Mouse (Mus musculus) CH12.LX (cell line): ENCODE measurements at regions not wholly inside any gene's neighbourhood (a gene's known extent, or its start where the extent isn't known, plus 50 kb on each side); places are given as distances from the start of the nearest gene placed in this dataset.

Experiments used
- DNase-seq: peaks from one replicate; pipeline ENCODE4 v3.0.0-alpha.2; 2013; ENCODE audit errors: extremely low read depth
- H3K27ac ChIP-seq: 2 replicates; pipeline ENCODE4 v1.5.1; 2012; ENCODE audit warnings: low read depth, mild to moderate bottlenecking, control low read depth, moderate library complexity; ENCODE audit not compliant: insufficient read depth
- H3K27me3 ChIP-seq: replicated peaks from 2 replicates; pipeline ENCODE3; 2012; ENCODE audit warnings: inconsistent platforms
- H3K36me3 ChIP-seq, 2 experiments: replicated peaks in 1 of 2; 2 replicates each; pipeline versions ENCODE3 to v1.6.1; 2012; ENCODE audit warnings: inconsistent platforms in 1 of 2, low read length in 1 of 2, mild to moderate bottlenecking in 1 of 2, mixed read lengths in 1 of 2, moderate library complexity in 1 of 2; ENCODE audit not compliant: control insufficient read depth in 1 of 2, insufficient read depth in 1 of 2
- H3K4me1 ChIP-seq, 2 experiments: 2 replicates each; pipeline ENCODE4 v1.6.1; 2012; ENCODE audit warnings: inconsistent platforms in 1 of 2, moderate library complexity in 1 of 2; ENCODE audit not compliant: insufficient read depth in 2 of 2, control insufficient read depth in 1 of 2
- H3K4me2 ChIP-seq: 2 replicates; pipeline ENCODE4 v1.6.1; 2012; ENCODE audit warnings: low read depth, mild to moderate bottlenecking, control low read depth; ENCODE audit not compliant: poor library complexity, insufficient read depth, severe bottlenecking
- H3K4me3 ChIP-seq, 3 experiments: fragments of 150-350 bp in 1 of 3; sonication (generic) in 1 of 3; replicated peaks in 1 of 3; 2 replicates each; pipeline versions ENCODE3 to v1.5.1; 2011 to 2012; ENCODE audit warnings: low read depth in 2 of 3, low read length in 2 of 3, mild to moderate bottlenecking in 2 of 3, moderate library complexity in 2 of 3, control low read depth in 1 of 3, improper control_type of control experiment in 1 of 3, inconsistent platforms in 1 of 3, mixed read lengths in 1 of 3; ENCODE audit not compliant: poor library complexity in 1 of 3
- H3K79me2 ChIP-seq: replicated peaks from 2 replicates; pipeline ENCODE4 v1.6.1; 2012; ENCODE audit warnings: mild to moderate bottlenecking, moderate library complexity; ENCODE audit not compliant: control insufficient read depth, poor library complexity, insufficient read depth, severe bottlenecking; ENCODE audit errors: extremely low read depth
- H3K9ac ChIP-seq: 2 replicates; pipeline ENCODE4 v1.6.1; 2012; ENCODE audit warnings: low read depth, mild to moderate bottlenecking, control low read depth, moderate library complexity; ENCODE audit not compliant: insufficient read depth
- H3K9me3 ChIP-seq: replicated peaks from 2 replicates; pipeline ENCODE3; 2012; ENCODE audit warnings: low read length, inconsistent platforms, mixed read lengths
- BHLHE40 ChIP-seq: IDR thresholded peaks from 2 replicates; pipeline ENCODE4 v1.6.1; 2011; ENCODE audit warnings: mild to moderate bottlenecking, low read depth, low read length, improper control_type of control experiment
- ELF1 ChIP-seq: IDR thresholded peaks from 2 replicates; pipeline ENCODE4 v1.6.1; 2014; ENCODE audit warnings: low read depth, mild to moderate bottlenecking, inconsistent platforms, low read length, improper control_type of control experiment
- HCFC1 ChIP-seq: IDR thresholded peaks from 2 replicates; pipeline ENCODE4 v1.6.1; 2012; ENCODE audit warnings: low read depth, mild to moderate bottlenecking, inconsistent platforms, low read length, improper control_type of control experiment
- IRF4 ChIP-seq: IDR thresholded peaks from 2 replicates; pipeline ENCODE4 v1.6.1; 2014; ENCODE audit warnings: low read depth, mild to moderate bottlenecking, inconsistent platforms, low read length, improper control_type of control experiment
- JUN ChIP-seq: IDR thresholded peaks from 2 replicates; pipeline ENCODE4 v1.6.1; 2011; ENCODE audit warnings: low read depth, mild to moderate bottlenecking, low read length, improper control_type of control experiment, moderate library complexity; ENCODE audit not compliant: insufficient read depth
- MAX ChIP-seq: IDR thresholded peaks from 2 replicates; pipeline ENCODE4 v1.6.1; 2011; ENCODE audit warnings: low read length, improper control_type of control experiment
- MAZ ChIP-seq: IDR thresholded peaks from 2 replicates; pipeline ENCODE4 v1.6.1; 2012; ENCODE audit warnings: low read depth, mild to moderate bottlenecking, inconsistent platforms, low read length, improper control_type of control experiment, moderate library complexity
- MEF2A ChIP-seq: IDR thresholded peaks from 2 replicates; pipeline ENCODE4 v1.6.1; 2014; ENCODE audit warnings: low read depth, mild to moderate bottlenecking, inconsistent platforms, low read length, improper control_type of control experiment, borderline replicate concordance
- MXI1 ChIP-seq: IDR thresholded peaks from 2 replicates; pipeline ENCODE4 v1.6.1; 2011; ENCODE audit warnings: mild to moderate bottlenecking, low read depth, low read length, improper control_type of control experiment
- NRF1 ChIP-seq: IDR thresholded peaks from 2 replicates; pipeline ENCODE4 v1.6.1; 2014; ENCODE audit warnings: low read depth, mild to moderate bottlenecking, inconsistent platforms, low read length, improper control_type of control experiment, moderate library complexity
- POLR2AphosphoS2 ChIP-seq: IDR thresholded peaks from 2 replicates; pipeline ENCODE4 v1.6.1; 2011; ENCODE audit warnings: low read depth, low read length, improper control_type of control experiment
- SIN3A ChIP-seq: IDR thresholded peaks from 2 replicates; pipeline ENCODE4 v1.6.1; 2012; ENCODE audit warnings: low read length, improper control_type of control experiment, inconsistent platforms
- TBP ChIP-seq: conservative IDR thresholded peaks from 2 replicates; pipeline ENCODE4 v1.6.1; 2011; ENCODE audit warnings: low read depth, low read length, improper control_type of control experiment
- TCF12 ChIP-seq: IDR thresholded peaks from 2 replicates; pipeline ENCODE4 v1.6.1; 2014; ENCODE audit warnings: low read depth, mild to moderate bottlenecking, inconsistent platforms, low read length, improper control_type of control experiment
- UBTF ChIP-seq: IDR thresholded peaks from 2 replicates; pipeline ENCODE4 v1.6.1; 2012; ENCODE audit warnings: low read depth, mild to moderate bottlenecking, inconsistent platforms, low read length, improper control_type of control experiment, moderate library complexity
- ZC3H11A ChIP-seq: IDR thresholded peaks from 2 replicates; pipeline ENCODE4 v1.6.1; 2012; ENCODE audit warnings: low read depth, mild to moderate bottlenecking, inconsistent platforms, low read length, improper control_type of control experiment
- ZKSCAN1 ChIP-seq: IDR thresholded peaks from 2 replicates; pipeline ENCODE4 v1.6.1; 2012; ENCODE audit warnings: low read depth, inconsistent platforms, low read length, improper control_type of control experiment, borderline replicate concordance
- ZNF384 ChIP-seq: IDR thresholded peaks from 2 replicates; pipeline ENCODE4 v1.6.1; 2012; ENCODE audit warnings: low read depth, low read length, improper control_type of control experiment, inconsistent platforms
- dilution Hi-C: fragments of 300-500 bp; cut with MboI; formaldehyde crosslinking; loops from 2 replicates; pipeline ENCODE4 v1.14.3; 2020; ENCODE audit warnings: low sequenced_read_pairs; ENCODE audit not compliant: extremely low pct_unique_long_range_greater_than_20kb, extremely low pct_ligation_motif_present
- in situ Hi-C: fragments of 300-500 bp; cut with MboI; formaldehyde crosslinking; loops from 3 replicates; pipeline ENCODE4 v1.14.3; 2019; ENCODE audit warnings: low sequenced_read_pairs, low pct_ligation_motif_present, low pct_unique_long_range_greater_than_20kb, mixed read lengths

DNA sequence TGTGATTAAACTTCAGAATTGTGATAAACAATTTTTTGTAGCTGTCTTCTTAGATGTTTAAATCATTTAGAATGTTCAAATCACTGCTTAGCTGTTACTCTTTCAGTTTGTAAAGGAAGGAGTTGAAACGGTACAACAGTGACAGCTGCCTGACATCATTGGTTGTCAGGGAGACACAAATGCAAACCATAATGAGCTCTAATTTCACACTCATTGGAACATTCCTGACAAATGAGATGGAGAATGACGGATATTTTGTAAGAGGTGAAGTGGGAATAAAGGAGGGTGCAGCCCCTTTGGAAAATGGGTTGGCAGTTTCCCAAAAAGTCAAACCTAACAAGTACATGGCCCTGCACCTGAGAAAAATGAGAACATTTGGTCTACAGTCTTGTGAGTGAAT, 62.5 kb downstream of the Rad51ap2 start:
- Histone ChIP-seq H3K27ac (no peak overlapping the region), H3K36me3 (no peaks in the 10 kb centered on the region)

GRCm38 (mm10) chr12:11562891-11563290, 107.0 kb downstream of the Rad51ap2 start:
- H3K27me3 ChIP-seq, result no peaks in the 10 kb centered on the region
- H3K27ac ChIP-seq, result no peak overlapping the region

More for the DNA sequence above, 62.5 kb downstream of the Rad51ap2 start:
- no peak overlapping the region for H3K9ac ChIP-seq
- dilution Hi-C loops (no loop called here), in situ Hi-C loops (no loop called here)
- DNase-seq, result no peak
- no peaks in the 10 kb centered on the region for H3K79me2 ChIP-seq
- no peaks in the 10 kb centered on the region for H3K4me1 ChIP-seq
- no peaks in the 10 kb centered on the region for H3K27me3 ChIP-seq
- no peak for TF ChIP-seq JUN
- TF ChIP-seq IRF4, result no peak
- H3K9me3 ChIP-seq, result no peaks in the 10 kb centered on the region
- no peak overlapping the region for H3K4me3 ChIP-seq
- no peak overlapping the region for H3K4me2 ChIP-seq

DNA sequence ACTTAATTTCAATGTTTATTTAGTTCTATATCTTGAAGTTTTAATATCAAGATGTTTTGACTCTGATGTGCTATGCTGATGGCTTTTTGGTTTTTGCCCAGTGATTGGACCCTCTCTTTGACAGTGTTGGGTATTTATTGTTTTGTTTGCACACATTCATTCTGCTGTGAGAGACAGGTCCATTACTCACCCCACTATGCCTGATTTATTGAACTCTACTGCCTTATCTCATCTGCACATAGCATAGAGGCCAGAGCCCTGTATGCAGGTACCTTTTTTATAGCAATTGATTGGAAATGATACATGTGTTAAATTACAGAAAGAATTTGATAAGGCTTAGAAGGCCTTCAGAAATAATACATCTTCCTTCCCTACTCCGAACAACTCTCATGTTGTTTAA, 114.3 kb downstream of the Rad51ap2 start:
- no peak overlapping the region for H3K4me3 ChIP-seq
- DNase-seq, result no peak
- no peaks in the 10 kb centered on the region for H3K9me3 ChIP-seq
- dilution Hi-C loops, result no loop called here
- H3K9ac ChIP-seq, result no peak overlapping the region
- no peaks in the 10 kb centered on the region for H3K27me3 ChIP-seq
- no peak overlapping the region for H3K4me2 ChIP-seq
- H3K36me3 ChIP-seq, result no peaks in the 10 kb centered on the region
- no peaks in the 10 kb centered on the region for H3K4me1 ChIP-seq
- TF ChIP-seq POLR2AphosphoS2 (no peak), BHLHE40 (no peak), HCFC1 (no peak), ZC3H11A (no peak), SIN3A (no peak), MEF2A (no peak), TCF12 (no peak), MAX (no peak), TBP (no peak), IRF4 (no peak), ZNF384 (no peak), ELF1 (no peak), UBTF (no peak), NRF1 (no peak)
- TF ChIP-seq, all 38 proteins: peak for 0
- in situ Hi-C loops, result no loop called here
- H3K27ac ChIP-seq, result no peak overlapping the region
- H3K79me2 ChIP-seq, result no peaks in the 10 kb centered on the region

More at GRCm38 (mm10) chr12:11562891-11563290, 107.0 kb downstream of the Rad51ap2 start:
- Histone ChIP-seq H3K4me3 (no peak overlapping the region), H3K4me2 (no peak overlapping the region), H3K36me3 (no peaks in the 10 kb centered on the region), H3K9me3 (no peaks in the 10 kb centered on the region), H3K79me2 (no peaks in the 10 kb centered on the region), H3K9ac (no peak overlapping the region), H3K4me1 (no peaks in the 10 kb centered on the region)
- dilution Hi-C loops, result no loop called here
- in situ Hi-C loops, result no loop called here
- DNase-seq, result no peak
- TF ChIP-seq MAZ (no peak), ZKSCAN1 (no peak), POLR2AphosphoS2 (no peak), MXI1 (no peak), UBTF (no peak), HCFC1 (no peak), SIN3A (no peak), ZC3H11A (no peak)
